Mouse (Mus musculus) liver, adult 2 months (tissue): ENCODE measurements at regions not wholly inside any gene's neighbourhood (a gene's known extent, or its start where the extent isn't known, plus 50 kb on each side); places are given as distances from the start of the nearest gene placed in this dataset.

Experiments used
- CTCF ChIP-seq: fragments of 200-500 bp; IDR thresholded peaks from 2 replicates; pipeline ENCODE4 v1.5.1; 2011; ENCODE audit warnings: low read depth, low read length, control low read depth
- POLR2A ChIP-seq: fragments of 200-500 bp; IDR thresholded peaks from 2 replicates; pipeline ENCODE4 v1.6.1; 2011; ENCODE audit warnings: low read length, control low read depth; ENCODE audit not compliant: insufficient read depth; ENCODE audit errors: extremely low read depth

GRCm38 (mm10) chr19:15849235-15849634 is 97.9 kb downstream of the Psat1 start:
- TF ChIP-seq CTCF (no peak), POLR2A (no peak)
